Mouse (Mus musculus): ENCODE measurements around the gene Itsn1.

Gene Itsn1

DNA sequence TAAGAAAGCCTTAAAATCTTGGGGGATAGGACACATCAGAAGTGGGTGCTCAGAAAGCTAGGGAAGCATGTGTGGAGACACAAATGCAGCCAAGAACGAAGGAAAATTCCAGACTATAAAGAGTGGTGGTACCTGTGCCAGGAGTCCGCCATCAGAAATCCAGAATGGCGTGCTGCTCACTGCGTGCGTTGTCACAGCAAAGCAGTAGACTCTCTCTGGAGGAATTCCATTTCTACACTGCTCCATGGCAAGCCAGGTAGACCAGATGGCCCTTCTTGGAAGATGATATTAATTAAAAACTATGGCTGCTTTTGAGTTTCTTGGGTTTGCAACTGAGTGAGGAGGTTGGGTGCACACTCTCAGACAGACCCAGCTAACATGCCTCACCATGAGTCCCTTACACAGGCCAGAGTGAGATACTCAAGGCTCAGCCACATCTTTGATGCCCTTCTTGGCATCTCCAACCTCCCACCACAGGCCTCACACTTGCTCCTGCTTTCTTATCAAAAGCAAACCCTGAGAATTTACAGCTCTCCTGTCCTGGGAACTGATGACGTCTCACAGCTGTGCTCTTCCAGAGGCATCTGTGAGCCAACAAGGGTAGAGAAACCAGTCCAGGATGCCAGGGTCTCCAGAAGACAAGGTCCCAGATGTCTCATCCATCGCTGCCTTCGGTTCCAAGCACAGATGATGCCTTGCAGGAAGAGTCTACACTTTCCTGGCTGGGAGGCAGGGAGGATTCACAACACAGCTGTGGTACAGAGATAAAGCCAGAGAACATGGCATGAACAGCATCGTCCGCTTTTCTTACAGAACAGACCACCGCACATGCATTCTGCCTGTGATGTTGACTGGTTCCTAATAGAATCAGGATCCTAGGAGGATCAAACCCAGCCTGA is 152.0 kb downstream of the Itsn1 start:
- DNase-seq, result no peak

GRCm38 (mm10) chr16:91882168-91882859 is 153.2 kb downstream of the Itsn1 start:
- DNase-seq, result no peak

GRCm38 (mm10) chr16:91883636-91884035 is 154.6 kb downstream of the Itsn1 start:
- no peak for DNase-seq

- no peak for DNase-seq
These were observed 155.1 kb downstream of the Itsn1 start for GRCm38 (mm10) chr16:91884196-91884595.

DNA sequence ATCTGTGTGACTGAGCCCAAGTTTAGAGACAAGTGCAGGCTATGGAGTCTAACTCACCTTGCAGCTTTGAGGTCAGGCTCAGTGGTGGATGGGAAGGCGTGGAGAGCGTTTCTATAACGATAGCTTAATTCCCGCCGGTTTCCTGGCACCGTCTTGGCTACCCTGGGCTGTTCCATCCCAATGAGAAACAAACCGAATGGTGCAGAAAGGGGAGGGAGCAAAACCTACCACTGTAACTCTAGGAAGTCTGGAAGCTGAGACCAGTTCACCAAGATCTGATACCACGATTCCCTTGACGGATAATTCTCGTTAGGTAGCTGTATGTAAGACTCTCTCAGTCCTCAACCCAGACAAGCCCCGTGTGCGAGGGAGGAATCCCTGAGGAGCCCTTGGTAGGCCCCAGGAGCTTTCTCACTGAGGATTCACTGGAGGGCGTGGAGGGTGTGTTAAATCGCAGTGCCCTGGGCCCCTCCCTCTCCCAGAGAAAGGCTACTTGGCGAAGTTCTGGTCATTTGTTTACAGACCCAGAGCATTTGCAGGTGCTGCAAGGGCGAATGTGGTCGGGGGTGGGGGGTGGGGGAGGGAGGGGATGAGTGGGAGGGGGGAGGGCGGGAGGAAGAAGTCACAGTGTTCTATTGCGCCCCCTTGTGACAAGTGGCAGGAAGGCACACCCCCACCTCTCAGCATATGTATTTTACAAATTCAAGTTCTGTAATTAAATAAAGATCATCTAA is 156.5 kb downstream of the Itsn1 start:
- DNase-seq, result no peak

DNA sequence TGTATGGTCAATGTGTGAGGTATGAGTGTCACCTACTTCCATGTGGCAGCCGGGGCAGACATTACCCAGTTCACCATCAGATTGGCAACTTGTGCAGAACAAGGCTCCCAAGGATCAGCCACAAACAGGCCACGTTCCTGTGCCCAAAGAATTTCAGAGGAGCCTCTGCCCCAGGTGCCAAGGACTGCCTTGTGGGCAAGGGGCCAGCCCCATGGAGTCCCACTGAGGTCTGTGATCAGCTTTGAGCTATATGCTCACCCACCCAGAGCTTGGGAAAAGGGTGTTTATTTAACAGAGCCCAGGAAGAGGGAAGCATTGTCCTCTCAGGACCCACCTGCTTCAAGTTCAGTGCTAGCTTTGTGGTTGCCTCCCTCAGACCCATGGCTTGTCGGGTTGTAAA is 159.3 kb downstream of the Itsn1 start:
- no peak for DNase-seq

- peak; percentile 51 for DNase-seq
These were observed 160.8 kb downstream of the Itsn1 start for GRCm38 (mm10) chr16:91889831-91890230.

- no peak for DNase-seq
These were observed 162.1 kb downstream of the Itsn1 start for GRCm38 (mm10) chr16:91891218-91891617.

GRCm38 (mm10) chr16:91896426-91896830 is 167.3 kb downstream of the Itsn1 start:
- DNase-seq, result peak; percentile 75

DNA sequence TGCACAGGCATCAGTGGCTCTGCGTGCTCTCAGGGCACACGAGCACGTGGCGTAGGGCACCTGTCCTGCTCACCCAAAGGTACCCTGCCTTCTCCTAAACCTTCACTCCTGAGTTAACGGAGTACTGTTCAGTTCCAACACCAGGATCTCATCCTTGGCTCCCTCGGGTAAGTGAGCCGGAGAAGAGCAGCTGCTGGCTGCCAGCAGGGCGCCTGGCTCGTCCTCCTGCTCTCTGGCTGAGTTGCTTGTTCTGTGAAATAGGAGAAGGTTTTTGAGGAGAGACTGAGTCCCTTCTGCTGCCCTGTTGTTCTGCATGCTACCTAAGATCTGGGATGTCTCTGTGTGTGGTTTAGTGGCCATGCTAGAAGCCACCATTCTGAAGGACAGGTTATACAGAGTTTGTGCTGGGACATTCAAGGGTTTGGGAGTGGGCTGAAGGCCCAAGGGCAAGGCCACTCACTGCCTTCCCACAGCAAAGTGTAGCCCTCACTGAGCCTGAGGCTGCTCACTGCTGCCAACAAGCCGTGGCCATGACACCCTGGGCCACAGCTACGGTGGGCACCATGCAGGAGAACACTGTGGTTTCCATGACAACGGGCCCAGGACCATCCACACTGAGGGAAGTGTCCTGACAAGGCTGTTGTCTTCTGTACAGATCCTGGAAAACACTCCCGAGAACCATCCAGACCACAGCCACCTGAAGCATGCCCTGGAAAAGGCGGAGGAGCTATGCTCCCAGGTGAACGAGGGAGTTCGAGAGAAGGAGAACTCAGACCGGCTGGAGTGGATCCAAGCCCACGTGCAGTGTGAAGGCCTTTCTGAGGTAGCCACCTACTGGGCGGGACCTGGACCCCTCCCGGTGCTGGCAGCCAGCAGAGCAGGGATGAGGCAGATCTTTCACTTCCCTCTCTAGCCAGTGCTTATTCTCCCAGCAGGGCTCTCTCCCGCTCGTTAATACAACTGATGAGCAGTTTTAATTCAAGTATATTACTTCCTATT is 170.1 kb downstream of the Itsn1 start:
- DNase-seq, result no peak

DNA sequence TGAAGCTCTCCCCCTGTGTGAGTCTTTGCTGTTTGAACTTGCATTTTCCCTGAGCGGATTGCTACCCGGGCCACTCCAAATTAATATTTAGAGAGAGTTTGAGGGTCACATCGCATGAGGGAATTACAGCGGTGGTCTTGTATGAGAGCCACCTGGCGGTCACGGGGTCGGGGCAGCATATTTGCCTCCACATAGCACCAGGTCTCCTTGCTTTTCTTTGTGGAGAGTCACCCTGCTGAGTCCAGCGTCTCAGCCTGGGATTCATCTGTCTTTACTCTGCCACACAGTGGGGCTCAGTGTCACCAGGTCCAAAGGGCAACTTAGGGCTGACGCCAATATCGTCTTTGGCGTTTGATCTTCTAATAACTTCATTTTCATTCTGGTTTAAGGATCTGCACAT is 171.2 kb downstream of the Itsn1 start:
- DNase-seq, result no peak

GRCm38 (mm10) chr16:91903801-91904506 is 174.9 kb downstream of the Itsn1 start:
- no peak for DNase-seq

DNA sequence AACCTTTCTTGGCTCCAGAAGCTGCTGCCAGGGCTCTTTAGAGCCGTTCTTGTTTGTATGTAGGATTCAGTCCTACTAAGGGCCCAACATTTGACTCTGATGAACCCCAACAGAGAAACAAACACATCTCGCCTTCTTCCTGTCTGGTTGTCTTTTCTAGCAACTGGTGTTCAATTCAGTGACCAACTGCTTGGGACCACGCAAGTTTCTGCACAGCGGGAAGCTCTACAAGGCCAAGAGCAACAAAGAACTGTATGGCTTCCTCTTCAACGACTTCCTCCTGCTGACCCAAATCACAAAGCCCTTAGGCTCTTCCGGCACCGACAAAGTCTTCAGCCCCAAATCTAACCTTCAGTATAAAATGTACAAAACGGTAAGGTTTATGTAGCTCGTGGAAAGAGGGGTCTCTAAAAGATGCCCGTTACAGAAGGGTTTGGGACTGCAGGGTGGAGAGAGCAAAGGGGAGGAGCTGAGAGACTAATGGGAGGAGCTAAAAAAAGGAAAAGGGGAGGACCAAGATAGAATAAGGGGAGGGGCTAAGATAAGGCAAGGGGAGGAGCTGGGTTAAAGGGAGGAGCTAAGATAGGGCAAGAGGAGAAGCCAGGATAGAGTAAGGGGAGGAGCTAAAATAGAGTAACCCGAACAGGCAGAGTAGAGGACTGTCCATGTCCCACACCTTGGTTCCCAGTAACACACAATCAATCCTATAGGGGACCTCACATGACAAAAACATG is 176.2 kb downstream of the Itsn1 start:
- no peak for DNase-seq

DNA sequence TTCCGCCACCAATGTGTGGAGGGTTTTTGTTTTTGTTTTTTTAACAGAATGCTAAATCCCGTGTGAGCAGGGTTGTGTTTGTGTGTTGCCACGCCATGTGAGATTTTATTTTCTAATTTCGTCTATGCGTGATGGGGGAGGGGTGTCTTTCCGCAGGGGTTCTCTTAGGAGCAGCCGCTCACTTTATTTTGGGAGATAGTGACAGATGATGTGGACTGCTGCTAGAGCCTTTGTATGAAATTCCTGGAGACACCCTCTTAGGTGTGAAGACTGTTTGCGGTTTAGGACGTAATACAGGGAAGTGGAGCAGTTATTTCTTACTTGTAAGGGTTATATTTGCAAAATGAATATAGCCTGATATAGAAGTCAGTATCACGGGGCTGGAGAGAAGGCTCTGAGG is 176.9 kb downstream of the Itsn1 start:
- peak; percentile 37 for DNase-seq

DNA sequence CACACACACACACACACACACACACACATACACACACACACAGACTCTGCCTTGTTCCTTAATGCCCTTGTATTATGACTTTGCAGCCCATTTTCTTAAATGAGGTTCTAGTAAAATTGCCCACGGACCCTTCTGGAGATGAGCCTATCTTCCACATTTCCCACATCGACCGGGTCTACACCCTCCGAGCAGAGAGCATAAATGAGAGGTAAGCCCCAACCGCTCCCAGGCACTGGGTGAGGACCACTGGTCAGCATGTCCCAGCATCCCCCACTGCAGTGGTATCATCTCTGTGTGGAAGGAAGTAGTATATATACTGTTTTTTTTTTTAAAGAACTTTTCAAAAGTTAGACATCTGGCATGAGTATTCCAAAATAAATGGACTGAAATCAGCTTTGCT is 177.6 kb downstream of the Itsn1 start:
- DNase-seq, result no peak

GRCm38 (mm10) chr16:91907158-91907557 is 178.1 kb downstream of the Itsn1 start:
- peak; percentile 66 for DNase-seq

DNA sequence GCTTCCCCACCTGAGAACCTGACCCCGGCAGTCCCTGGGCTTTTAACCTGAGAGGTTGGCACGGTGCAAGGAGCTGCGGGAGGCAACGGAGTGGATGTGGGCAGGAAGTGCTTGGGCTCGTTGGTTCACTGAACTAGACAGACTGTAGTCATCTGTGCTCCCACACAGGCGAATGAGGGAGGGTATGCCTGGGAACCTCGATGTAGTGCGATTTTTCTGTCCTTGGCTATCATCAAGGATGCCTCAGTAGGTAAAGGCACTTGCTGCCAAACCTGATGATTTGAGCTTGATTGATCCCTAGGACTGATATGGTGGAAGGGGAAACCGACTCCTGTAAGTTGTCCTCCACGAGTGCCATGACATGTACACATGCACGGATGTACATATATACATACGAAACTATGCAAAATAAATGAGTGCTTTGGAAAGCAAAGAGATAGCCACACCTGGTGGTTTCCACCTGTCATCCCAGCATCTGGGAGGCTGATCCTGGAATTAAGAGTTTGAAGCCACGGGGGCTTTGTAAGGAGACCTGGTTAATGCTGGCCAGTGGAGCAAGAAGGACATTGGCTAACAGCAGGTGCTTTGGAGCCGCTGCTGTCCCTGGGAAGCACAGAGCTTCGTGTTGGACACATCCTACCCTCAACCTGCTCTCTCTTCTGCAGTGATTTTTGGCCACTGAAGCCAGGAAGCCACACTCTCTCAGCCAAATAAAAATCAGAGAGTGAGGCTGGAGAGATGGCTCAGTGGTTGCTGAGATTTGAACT is 180.7 kb downstream of the Itsn1 start:
- no peak for DNase-seq

DNA sequence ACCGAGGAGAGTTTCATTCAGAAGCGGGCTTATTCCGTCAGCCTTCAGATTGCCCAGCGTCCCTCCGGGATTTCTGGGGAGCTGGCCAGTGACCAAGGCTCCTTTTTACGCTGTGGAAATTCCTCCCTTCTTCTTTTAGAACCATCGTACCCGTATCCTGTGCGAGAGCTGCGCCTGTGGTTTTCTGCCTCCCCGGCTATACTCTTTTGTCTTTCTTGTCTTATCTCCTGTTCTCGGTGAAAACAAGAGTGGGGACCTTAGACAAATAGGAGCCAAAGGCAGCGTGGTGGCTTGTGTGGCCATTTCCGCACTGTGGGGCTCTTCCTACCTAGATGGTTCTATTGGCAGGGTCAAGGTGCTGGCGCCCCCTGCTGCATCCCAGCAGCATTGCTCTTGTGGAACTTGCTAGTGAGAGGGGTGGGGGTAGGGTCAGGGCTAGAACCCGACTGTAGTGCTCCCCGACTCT is 188.6 kb downstream of the Itsn1 start:
- DNase-seq, result peak; percentile 83

- DNase-seq, result no peak
These were observed 189.4 kb downstream of the Itsn1 start for GRCm38 (mm10) chr16:91918461-91918860.

GRCm38 (mm10) chr16:91919056-91919455 is 190.0 kb downstream of the Itsn1 start:
- no peak for DNase-seq

Measured in right cerebral cortex, postnatal 14 days (tissue).